Mouse (Mus musculus): ENCODE results near the gene Hoxa4.
A peak's percentile ranks its signal among the peaks of the same experiment; 100 is the strongest.

The Hoxa4 gene

DNA sequence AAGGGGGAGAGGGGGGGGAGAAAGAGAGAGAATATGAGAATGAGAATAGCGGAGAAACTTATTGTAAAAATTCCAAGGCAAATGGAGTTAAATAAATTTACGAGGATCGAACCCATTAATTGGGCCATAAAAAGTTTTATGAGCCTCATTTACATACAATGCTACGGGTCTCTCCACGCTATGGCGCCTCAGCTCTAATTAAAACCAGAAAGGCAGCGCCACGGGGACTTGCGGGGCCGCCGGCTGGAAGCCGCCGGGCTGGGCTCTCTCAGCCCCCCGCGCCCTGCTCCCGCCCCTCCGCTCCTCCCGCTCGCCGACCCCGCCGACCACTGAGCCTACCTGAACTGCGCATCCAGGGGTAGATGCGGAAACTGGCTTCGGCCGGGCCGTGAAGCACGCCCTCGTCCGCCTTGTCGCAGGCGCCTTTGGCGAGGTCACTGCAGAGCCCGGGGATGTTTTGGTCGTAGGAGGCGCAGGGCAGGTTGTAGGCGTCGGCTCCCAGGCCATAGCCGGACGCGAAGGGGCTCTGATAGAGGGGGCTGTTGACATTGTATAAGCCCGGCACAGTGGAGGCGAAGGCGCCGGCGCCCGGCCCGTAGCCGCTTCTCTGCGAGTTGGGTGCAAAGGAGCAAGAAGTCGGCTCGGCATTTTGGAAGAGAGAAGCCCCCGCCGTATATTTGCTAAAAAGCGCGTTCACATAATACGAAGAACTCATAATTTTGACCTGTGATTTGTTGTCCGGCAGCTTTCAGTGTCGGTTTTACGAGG, 25.3 kb upstream of the Hoxa4 start:
- peak; percentile 80 for DNase-seq (ENCODE audit: low read depth, low spot score)

- DNase-seq (ENCODE audit: low read depth, low spot score) = peak; percentile 66
Measured at GRCm38 (mm10) chr6:52215771-52216535, 24.4 kb upstream of the Hoxa4 start.

GRCm38 (mm10) chr6:52215070-52215469, 23.5 kb upstream of the Hoxa4 start:
- DNase-seq (ENCODE audit: low read depth, low spot score) = no peak

- DNase-seq (ENCODE audit: low read depth, low spot score) = no peak
Measured at GRCm38 (mm10) chr6:52214271-52214670, 22.7 kb upstream of the Hoxa4 start.

- peak; percentile 90 for DNase-seq (ENCODE audit: low read depth, low spot score)
Measured at GRCm38 (mm10) chr6:52213119-52213986, 21.8 kb upstream of the Hoxa4 start, which contains the start of the genes Hoxa3 and Gm28308. Gene Hoxa3 (minus strand): TSS chr6:52213336. Gene Gm28308 (minus strand): TSS chr6:52213339.

DNA sequence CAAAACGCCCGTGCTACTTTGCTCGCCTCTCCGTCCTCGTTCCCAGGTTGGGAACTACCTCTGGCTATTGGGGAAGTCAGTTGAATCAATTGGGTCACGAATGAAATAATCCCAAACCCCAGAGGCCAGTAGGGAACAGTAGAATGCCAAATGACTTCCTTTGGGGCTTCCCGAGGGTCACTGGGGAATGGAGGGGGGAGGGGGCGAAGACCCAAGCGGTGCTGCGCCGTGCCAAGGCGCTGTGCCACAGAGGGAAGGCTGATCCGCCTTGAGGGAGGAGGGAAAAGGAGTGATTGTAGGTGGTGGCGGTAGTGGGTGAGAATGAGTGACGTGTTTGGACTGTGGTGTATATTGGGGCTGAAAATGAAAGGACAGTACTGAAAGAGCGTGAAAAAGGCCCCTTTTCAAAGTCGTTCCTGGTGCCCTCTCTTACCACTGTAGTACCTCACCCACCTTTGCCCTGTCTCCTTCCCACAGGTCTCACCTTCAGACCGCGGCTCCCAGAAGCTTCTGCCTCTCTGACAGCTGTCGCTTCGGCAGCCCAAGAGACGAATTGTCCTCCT, 21.1 kb upstream of the Hoxa4 start:
- peak; percentile 26 for DNase-seq (ENCODE audit: low read depth, low spot score)

DNA sequence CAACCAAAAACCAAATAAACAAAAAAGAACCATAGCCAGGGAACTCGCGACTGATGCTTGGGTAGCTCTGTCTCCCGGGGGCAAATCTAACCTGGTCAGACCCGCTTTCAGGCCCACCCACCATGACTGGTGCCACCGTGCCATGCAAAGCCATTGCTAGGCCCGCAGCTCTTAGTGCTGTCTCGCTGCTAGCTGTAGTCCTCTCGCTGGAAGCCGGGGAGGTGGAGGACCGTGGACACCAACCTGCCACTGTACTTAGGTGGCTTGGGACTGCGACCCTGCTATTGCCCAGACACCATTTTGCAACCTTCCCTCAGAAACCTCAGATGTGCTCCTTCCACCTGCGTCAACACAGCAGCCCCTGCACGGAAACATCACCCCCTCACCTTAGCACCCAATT, 20.4 kb upstream of the Hoxa4 start:
- peak; percentile 13 for DNase-seq (ENCODE audit: low read depth, low spot score)

- no peak for DNase-seq (ENCODE audit: low read depth, low spot score)
Measured at GRCm38 (mm10) chr6:52211170-52211935, 19.8 kb upstream of the Hoxa4 start.

GRCm38 (mm10) chr6:52209685-52210046, 18.1 kb upstream of the Hoxa4 start:
- no peak for DNase-seq (ENCODE audit: low read depth, low spot score)

DNA sequence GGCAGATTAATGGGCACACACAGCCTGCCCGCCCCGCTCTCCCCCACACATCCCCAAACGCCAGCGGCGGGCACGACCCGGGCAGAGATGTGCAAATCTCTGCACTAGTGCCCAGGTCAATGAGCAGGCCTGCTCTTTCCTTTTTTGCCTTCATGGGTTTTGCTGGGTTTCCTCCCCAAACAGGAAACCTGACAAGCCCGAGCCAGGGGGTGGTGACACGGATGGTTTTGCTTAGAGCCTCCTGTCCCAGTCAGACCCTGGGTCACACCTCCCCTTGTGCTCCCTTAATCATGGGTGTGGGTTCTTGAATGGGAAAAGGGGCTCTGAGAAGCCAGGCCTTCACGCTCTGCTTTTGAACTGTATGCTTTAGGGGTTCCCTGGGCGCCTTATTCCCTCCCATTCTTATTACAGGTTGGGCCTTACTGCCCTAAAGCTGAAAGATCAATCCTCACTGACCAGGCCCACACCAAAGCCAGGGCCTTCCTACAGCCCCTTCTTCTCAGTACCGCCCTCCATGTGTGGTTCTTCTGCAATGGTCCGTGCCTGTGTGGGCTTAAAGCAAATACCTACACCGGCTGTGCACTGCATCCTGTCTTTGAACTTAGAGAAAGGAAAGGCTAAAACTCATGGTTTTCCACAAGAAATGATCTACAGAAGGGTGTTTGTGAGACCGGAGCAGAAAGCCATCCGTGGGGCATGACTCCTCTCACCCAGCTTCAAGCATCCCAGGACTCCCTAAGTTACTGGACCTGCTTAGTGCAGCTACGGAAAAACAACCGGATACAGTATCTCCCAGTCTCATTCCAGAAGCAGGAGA, 17.5 kb upstream of the Hoxa4 start:
- DNase-seq (ENCODE audit: low read depth, low spot score) = no peak

GRCm38 (mm10) chr6:52208072-52208867, 16.7 kb upstream of the Hoxa4 start, which contains the start of gene Hoxa6:
Gene Hoxa6 (minus strand): TSS chr6:52208722.
- no peak for DNase-seq (ENCODE audit: low read depth, low spot score)

DNA sequence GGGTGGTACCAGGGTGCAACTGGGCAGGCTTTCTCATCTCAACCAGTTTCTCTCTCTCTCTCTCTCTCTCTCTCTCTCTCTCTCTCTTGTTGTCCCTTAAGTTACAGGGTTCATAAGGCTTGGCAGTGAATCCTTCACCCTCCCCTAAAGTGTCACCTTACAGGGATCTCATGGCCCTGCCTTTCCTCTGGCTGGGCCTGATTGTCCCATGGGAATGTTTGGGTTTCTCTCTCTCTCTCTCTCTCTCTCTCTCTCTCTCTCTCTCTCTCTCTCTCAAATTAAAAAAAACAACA, 16.1 kb upstream of the Hoxa4 start:
- DNase-seq (ENCODE audit: low read depth, low spot score) = no peak

DNA sequence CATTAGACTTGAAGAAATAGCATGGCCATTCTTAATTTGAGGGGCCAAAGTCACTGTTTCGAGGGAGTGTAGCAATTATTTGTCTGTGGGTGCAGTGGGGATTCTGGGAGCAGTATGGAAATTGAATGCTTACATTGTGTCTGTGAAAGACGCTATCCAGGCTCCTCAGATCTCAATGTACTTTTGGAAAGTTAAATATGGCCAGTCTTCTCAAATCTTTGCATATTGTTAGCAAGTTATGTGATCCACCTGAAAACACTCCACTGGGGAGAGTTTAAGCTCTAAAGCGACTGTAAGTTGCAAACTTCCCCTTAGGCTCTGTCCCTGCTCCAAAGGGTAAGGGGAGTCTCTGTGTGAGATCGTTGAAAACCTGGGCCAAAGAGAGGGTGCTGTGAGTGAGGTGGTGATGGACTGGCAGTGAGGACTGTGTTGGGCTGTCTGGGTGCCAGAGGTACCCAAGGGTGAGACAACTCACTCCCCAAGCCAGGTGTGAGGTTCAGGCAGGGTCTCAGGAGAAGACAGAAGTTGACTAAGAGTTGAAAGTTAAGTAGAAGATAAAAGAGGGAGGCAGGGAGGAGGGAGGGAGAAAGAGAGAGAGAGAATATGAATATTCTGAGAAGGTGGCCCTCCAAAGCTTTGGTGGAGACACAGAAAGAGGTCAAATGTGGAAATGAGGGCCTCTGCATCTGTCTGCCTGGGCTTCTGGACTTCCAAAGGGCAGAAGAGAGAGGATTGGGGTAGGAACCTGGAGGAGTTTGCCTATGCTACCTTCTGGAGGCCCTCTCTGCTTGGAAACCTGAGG, 15.5 kb upstream of the Hoxa4 start:
- DNase-seq (ENCODE audit: low read depth, low spot score) = no peak

- DNase-seq (ENCODE audit: low read depth, low spot score) = no peak
Measured at GRCm38 (mm10) chr6:52205638-52206621, 14.4 kb upstream of the Hoxa4 start.

GRCm38 (mm10) chr6:52205221-52205620, 13.7 kb upstream of the Hoxa4 start:
- no peak for DNase-seq (ENCODE audit: low read depth, low spot score)

- peak; percentile 95 for DNase-seq (ENCODE audit: low read depth, low spot score)
Measured at GRCm38 (mm10) chr6:52204050-52204752, 12.6 kb upstream of the Hoxa4 start, which contains the start of gene Hoxa5. Gene Hoxa5 (minus strand): TSS chr6:52204587.

Data from forelimb bud, embryonic 11.5 days (tissue).